8 mouse cellular contexts compared by ENCODE assay signal in the genomic region with DNA sequence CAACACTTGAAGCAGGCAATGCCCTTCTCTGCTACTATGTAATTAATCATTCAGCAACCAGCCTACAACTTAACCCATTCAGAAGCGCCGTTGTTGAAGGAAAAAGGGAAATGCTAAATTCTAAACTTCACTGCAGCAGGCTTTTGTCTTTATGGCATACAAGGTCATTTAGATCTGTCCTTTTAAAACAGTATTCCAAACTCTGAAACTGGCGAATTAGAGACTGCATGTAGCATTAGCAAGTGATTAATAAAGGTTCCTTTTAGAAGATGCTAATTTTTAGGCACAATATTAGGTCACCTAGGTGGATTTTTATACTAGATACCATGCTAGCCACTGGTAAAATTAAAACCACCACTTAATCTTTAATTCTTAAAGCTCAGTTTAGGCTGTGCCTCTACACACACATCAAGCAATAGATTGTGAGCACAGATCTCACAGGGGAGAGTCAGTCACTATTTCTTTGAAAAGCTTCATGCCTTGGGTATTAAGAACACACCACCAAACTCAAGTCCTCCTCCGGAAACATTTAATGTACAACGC. TPM values are rescaled to one million over a fixed set of nuclear protein-coding genes. Genes with fewer than 3 reads are reported as not detected.
DNase-seq lines count a peak whose midpoint lies in the region; ATAC-seq lines count a peak whose summit lies in the region.

No protein-coding gene starts in this region.

- no peak for ATAC-seq in limb, embryonic 13.5 days (ENCODE audit: low FRiP score, low read depth)

- H3K4me3 ChIP-seq in limb, embryonic 13.5 days = peak overlapping the region; percentile 87

- H3K27me3 ChIP-seq in limb, embryonic 13.5 days = no peaks in the 10 kb centered on the region

- peak overlapping the region; percentile 100 for H3K27ac ChIP-seq in limb, embryonic 13.5 days

- peaks cover 15% of the 10 kb centered on the region for H3K4me1 ChIP-seq in limb, embryonic 13.5 days

- peak overlapping the region; percentile 66 for H3K4me2 ChIP-seq in limb, embryonic 13.5 days (replicated peaks)

- H3K9me3 ChIP-seq in limb, embryonic 13.5 days = no peaks in the 10 kb centered on the region

- H3K36me3 ChIP-seq in limb, embryonic 13.5 days = peaks cover 26% of the 10 kb centered on the region

- DNase-seq in adrenal gland, adult 2 months = peak; percentile 8
- no peak for DNase-seq in adrenal gland, postnatal 36 days
- DNase-seq in retina, postnatal 1 day = peak; percentile 16
- DNase-seq in retina, embryonic 14.5 days (ENCODE audit: low spot score) = no peak
- no peak for DNase-seq in adrenal gland, postnatal 25 days
- DNase-seq in urinary bladder, postnatal 36 days (ENCODE audit: low spot score in 2 of 2) = no peak
- no peak for DNase-seq in frontal cortex, adult 2 months (ENCODE audit: extremely low spot score in 1 of 2, low spot score in 1 of 2)

- WGBS in limb, embryonic 13.5 days = 7% methylated on average over 5 of the region's 5 CpGs

- H3K9ac ChIP-seq in limb, embryonic 13.5 days = peak overlapping the region; percentile 100

RNA-seq across cellular contexts. Expression of a gene that starts 2.7 kb away (rescaled TPM):
- 10 to 100 TPM; 39.3 to 44.5 TPM for total RNA-seq in adrenal gland, adult 2 months (2021)
- 11.9 and 13.4 TPM in 2 replicates for polyA plus RNA-seq in adrenal gland, adult 2 months (2012; rRNA removed)
- 10 to 100 TPM; 34.9 to 51.0 TPM for total RNA-seq in adrenal gland, postnatal 36 days (2021)
- polyA plus RNA-seq in limb, embryonic 13.5 days (2015; fragmentation: Nextera tagmentation; extraction: Ambion mirVana) = 47.6 and 50.4 TPM in 2 replicates
- total RNA-seq in adrenal gland, postnatal 25 days (2021) = 39.9 and 50.1 TPM in 2 replicates
- 26.9 TPM in 2 replicates for polyA plus RNA-seq in frontal cortex, adult 2 months (2012; rRNA removed)

Comparison
In these comparisons a context has a peak if more than half of its experiments do, and no peak if none do; other contexts are left out.
1. DNase-seq: peak in adrenal gland, adult 2 months (single experiment) and retina, postnatal 1 day (single experiment); none in adrenal gland, postnatal 36 days (0 of 2), retina, embryonic 14.5 days (single experiment), adrenal gland, postnatal 25 days (single experiment), urinary bladder, postnatal 36 days (0 of 2) and frontal cortex, adult 2 months (0 of 2).